Mouse (Mus musculus) heart, adult 18-20 months (tissue): Measurements from ENCODE around the gene Kctd8. TPM values are rescaled to one million over a fixed set of nuclear protein-coding genes. Genes with fewer than 3 reads are reported as not detected.

Experiments used
- DNase-seq, 2 experiments: peaks; one replicate each; pipeline ENCODE4 v3.0.0; 2021 to 2022; ENCODE audit warnings: mixed read lengths in 1 of 2
- microRNA-seq, 2 experiments: library from miRNA; unstranded; fragments of <30 nt; microRNA quantifications; one replicate each; pipeline ENCODE4 v1.2.0; 2022
- total RNA-seq, 2 experiments: library from RNA; stranded (reverse); gene quantifications; 2 replicates each; pipeline ENCODE4 v1.2.3; 2021

Kctd8 gene
- total RNA-seq, 2 experiments from 2014 or later = 0.82 to 0.87 TPM

GRCm38 (mm10) chr5:69159897-69160509, 181.5 kb downstream of the Kctd8 start:
- no peak for DNase-seq

DNA sequence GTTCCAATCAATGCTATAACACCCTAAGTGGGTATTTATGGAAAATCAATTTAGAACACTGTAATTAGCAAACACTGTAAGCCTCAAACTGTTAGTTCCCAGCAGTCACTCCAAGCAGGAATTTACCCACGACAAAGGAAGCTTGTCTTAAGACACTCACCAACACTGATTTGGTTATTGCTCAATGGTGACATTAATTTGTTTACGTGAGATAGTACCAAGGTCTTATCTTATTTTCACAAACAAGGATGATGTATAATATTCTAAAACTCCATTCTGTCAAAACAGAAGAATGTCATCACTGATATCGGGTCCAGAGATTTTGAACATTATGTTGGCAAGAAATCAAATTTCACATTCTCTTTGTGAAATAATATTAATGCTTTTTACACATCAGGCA, 185.0 kb downstream of the Kctd8 start:
- no peak for DNase-seq

DNA sequence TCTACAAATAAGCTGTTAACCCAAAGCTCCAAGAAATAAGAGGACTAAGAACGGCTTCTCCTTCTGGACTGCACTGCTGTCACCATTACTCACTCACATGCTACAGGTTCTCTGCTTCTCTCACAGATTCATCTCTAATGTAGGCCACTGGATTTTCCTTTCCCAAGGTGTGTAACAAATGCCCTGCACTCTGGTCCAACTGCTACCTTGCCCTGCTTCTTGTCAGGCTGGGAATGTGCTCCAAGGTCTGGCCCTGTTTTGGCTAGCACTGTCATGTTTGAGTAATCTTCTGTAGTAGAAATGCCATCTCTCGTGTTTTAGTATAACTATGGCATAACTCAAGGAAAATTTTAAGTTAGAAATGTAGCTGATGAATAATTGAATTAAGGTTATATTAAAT, 195.7 kb downstream of the Kctd8 start:
- no peak for DNase-seq

DNA sequence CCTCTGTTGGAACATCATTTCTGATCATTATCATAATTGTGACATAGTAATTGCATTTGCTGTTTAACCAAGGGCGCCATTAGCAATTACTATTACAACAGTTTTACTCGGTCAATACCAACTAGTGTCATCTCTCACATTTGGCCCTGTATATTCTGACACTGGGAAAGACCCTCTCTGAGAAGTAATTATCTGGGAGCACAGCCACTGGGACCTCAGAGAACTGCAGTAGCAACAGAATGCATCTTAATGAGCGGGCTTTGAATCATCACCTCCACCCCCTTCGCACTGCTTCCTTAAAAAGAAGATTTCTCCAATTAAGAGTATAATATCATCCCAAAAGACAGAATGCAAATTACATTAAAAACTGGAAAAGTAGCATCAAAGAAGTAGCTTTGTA, 200.4 kb downstream of the Kctd8 start:
- no peak for DNase-seq

DNA sequence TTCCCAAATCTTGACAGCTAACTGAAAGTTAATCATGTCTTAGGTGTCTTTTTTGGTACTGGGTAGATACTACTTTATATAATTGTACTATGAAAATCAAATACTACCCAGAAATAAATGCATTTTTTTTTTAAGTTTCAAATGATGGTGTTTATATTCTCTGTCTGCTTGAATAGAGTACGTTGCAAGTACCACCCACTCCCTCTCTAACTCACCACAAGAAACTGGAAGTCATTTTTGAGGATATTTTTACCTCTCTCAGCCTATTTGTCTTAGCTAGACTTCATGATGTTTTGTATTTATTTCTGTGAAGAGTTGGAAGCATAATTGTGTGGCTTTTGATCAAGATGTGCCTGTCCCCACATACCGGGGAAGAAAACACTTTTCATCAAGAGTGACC, 232.8 kb downstream of the Kctd8 start:
- no peak for DNase-seq

DNA sequence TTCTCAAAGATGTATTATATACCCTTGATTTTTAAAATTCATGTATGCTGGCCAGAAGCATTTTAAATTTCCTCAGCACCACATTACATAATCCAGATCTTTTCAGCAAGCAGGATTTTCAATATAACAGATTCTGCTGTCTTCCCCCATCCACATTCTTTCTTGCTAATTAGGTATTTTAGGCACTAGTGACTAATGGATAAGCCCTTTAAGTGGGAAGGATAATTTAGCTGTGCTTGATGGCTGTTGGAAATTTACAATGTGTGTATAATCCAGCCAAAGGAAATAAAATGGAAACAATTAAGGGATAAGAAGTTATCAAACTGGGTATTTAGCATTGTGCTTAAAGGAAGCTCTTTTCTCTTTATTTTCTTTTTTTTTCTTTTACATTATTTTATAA, 252.6 kb downstream of the Kctd8 start:
- no peak for DNase-seq

Small RNAs within 50 kb of the gene (microRNA-seq; reads per million reads assigned to microRNA genes)
- 0 reads per million in 2 experiments for gene Gm24368

Other genes with a start within 250 kb of the Kctd8 start
- gene Yipf7, start 201.0 kb upstream of the Kctd8 start, total RNA-seq = 100 to 1,000 TPM; 155 to 161 TPM
- gene Guf1, start 215.2 kb upstream of the Kctd8 start, total RNA-seq = 10 to 100 TPM; 29.3 to 31.5 TPM